Mouse (Mus musculus): ENCODE results near the gene Wdr27. TPM values are rescaled to one million over a fixed set of nuclear protein-coding genes. Genes with fewer than 3 reads are reported as not detected.
"Not testable (repeated sequence)": the region's sequence is repeated elsewhere in the genome, so short reads cannot be mapped to it uniquely, and the experiment has no call there.

The Wdr27 gene
- total and polyA plus RNA-seq, 2 experiments from 2014 or later, result 0.46 to 4.7 TPM

- H3K27ac ChIP-seq (ENCODE audit: low read depth), result peak within 1 kb of the TSS; percentile 83
These were observed 18.1 kb upstream of the Wdr27 start, which contains the start of gene Phf10 for GRCm38 (mm10) chr17:14960951-14961556. Gene Phf10, minus strand, starts transcription at chr17:14961273.

GRCm38 (mm10) chr17:14960520-14960919, 17.6 kb upstream of the Wdr27 start:
- H3K4me3 ChIP-seq (ENCODE audit: low read depth, low read length), result peak overlapping the region; percentile 65
- H3K4me1 ChIP-seq (ENCODE audit: control insufficient read depth, insufficient read depth), result peaks cover 6% of the 10 kb centered on the region; the same call in 1 of the 2 replicates
- peaks cover 8% of the 10 kb centered on the region; the same call in 1 of the 2 replicates for H3K36me3 ChIP-seq (replicated peaks; ENCODE audit: control insufficient read depth, insufficient read depth, low read length)
- DNase-seq (ENCODE audit: low spot score) (no peak), ATAC-seq (ENCODE audit: insufficient read depth, low read depth) (peak; percentile 18)
- no peaks in the 10 kb centered on the region for H3K9me3 ChIP-seq (replicated peaks; ENCODE audit: control insufficient read depth, low read length)
- no peak for TF ChIP-seq EP300 (IDR thresholded peaks at IDR 0.05; ENCODE audit: low read depth)
- H3K27ac ChIP-seq (ENCODE audit: low read depth), result peak overlapping the region; percentile 83
- no peaks in the 10 kb centered on the region for H3K27me3 ChIP-seq (ENCODE audit: control insufficient read depth, insufficient read depth, low read length)
- peak overlapping the region; percentile 61 for H3K9ac ChIP-seq (replicated peaks; ENCODE audit: low read depth, low read length)
- H3K4me2 ChIP-seq (ENCODE audit: low read depth, low read length), result peak overlapping the region; percentile 77
- under 1% methylated on average over 19 of the region's 23 CpGs for WGBS

More at GRCm38 (mm10) chr17:14960951-14961556, 18.1 kb upstream of the Wdr27 start, which contains the start of gene Phf10:
- not testable (repeated sequence) for H3K36me3 ChIP-seq (replicated peaks; ENCODE audit: control insufficient read depth, insufficient read depth, low read length); DNase-seq (ENCODE audit: low spot score); H3K27me3 ChIP-seq (ENCODE audit: control insufficient read depth, insufficient read depth, low read length); H3K9me3 ChIP-seq (replicated peaks; ENCODE audit: control insufficient read depth, low read length); H3K4me1 ChIP-seq (ENCODE audit: control insufficient read depth, insufficient read depth)
- ATAC-seq (ENCODE audit: insufficient read depth, low read depth), result peak; percentile 86
- H3K9ac ChIP-seq (replicated peaks; ENCODE audit: low read depth, low read length), result peak within 1 kb of the TSS; percentile 61
- peak within 1 kb of the TSS; percentile 65 for H3K4me3 ChIP-seq (ENCODE audit: low read depth, low read length)
- H3K4me2 ChIP-seq (ENCODE audit: low read depth, low read length), result peak within 1 kb of the TSS; percentile 77
- WGBS, result under 1% methylated on average over 26 of the region's 100 CpGs

- Histone ChIP-seq H3K9me3 (replicated peaks; ENCODE audit: control insufficient read depth, low read length) (no peaks in the 10 kb centered on the region), H3K27me3 (ENCODE audit: control insufficient read depth, insufficient read depth, low read length) (no peaks in the 10 kb centered on the region), H3K27ac (ENCODE audit: low read depth) (no peak overlapping the region), H3K4me1 (ENCODE audit: control insufficient read depth, insufficient read depth) (peaks cover 6% of the 10 kb centered on the region; the same call in 1 of the 2 replicates), H3K9ac (replicated peaks; ENCODE audit: low read depth, low read length) (peak overlapping the region; percentile 34; the same call in 1 of the 2 replicates), H3K4me3 (ENCODE audit: low read depth, low read length) (peak overlapping the region; percentile 18; the same call in 1 of the 2 replicates), H3K36me3 (replicated peaks; ENCODE audit: control insufficient read depth, insufficient read depth, low read length) (peaks cover 8% of the 10 kb centered on the region; the same call in 1 of the 2 replicates), H3K4me2 (ENCODE audit: low read depth, low read length) (peak overlapping the region; percentile 77)
- ATAC-seq (ENCODE audit: insufficient read depth, low read depth) (no peak), DNase-seq (ENCODE audit: low spot score) (no peak)
- TF ChIP-seq CTCF (IDR thresholded peaks at IDR 0.05; ENCODE audit: low read depth) (no peak), EP300 (IDR thresholded peaks at IDR 0.05; ENCODE audit: low read depth) (no peak)
- 23% methylated on average over 3 of the region's 3 CpGs for WGBS
These were observed 17.0 kb upstream of the Wdr27 start for GRCm38 (mm10) chr17:14959979-14960378.

- WGBS, result 81% methylated on average over 5 of the region's 5 CpGs
- no peak overlapping the region for H3K4me2 ChIP-seq (ENCODE audit: low read depth, low read length)
- H3K4me3 ChIP-seq (ENCODE audit: low read depth, low read length), result no peak overlapping the region
- H3K4me1 ChIP-seq (ENCODE audit: control insufficient read depth, insufficient read depth), result peaks cover 6% of the 10 kb centered on the region; the same call in 1 of the 2 replicates
- no peak for TF ChIP-seq EP300 (IDR thresholded peaks at IDR 0.05; ENCODE audit: low read depth)
- TF ChIP-seq CTCF (IDR thresholded peaks at IDR 0.05; ENCODE audit: low read depth), result no peak
- peaks cover 18% of the 10 kb centered on the region for H3K36me3 ChIP-seq (replicated peaks; ENCODE audit: control insufficient read depth, insufficient read depth, low read length)
- H3K27me3 ChIP-seq (ENCODE audit: control insufficient read depth, insufficient read depth, low read length), result no peaks in the 10 kb centered on the region
- ATAC-seq (ENCODE audit: insufficient read depth, low read depth) (no peak), DNase-seq (ENCODE audit: low spot score) (no peak)
- no peak overlapping the region for H3K27ac ChIP-seq (ENCODE audit: low read depth)
- no peak overlapping the region for H3K9ac ChIP-seq (replicated peaks; ENCODE audit: low read depth, low read length)
- H3K9me3 ChIP-seq (replicated peaks; ENCODE audit: control insufficient read depth, low read length), result no peaks in the 10 kb centered on the region
These were observed 15.8 kb upstream of the Wdr27 start for GRCm38 (mm10) chr17:14958686-14959327.

GRCm38 (mm10) chr17:14953452-14953851, 10.5 kb upstream of the Wdr27 start:
- H3K27ac ChIP-seq (ENCODE audit: low read depth), result no peak overlapping the region
- H3K9ac ChIP-seq (replicated peaks; ENCODE audit: low read depth, low read length), result no peak overlapping the region
- no peak overlapping the region for H3K4me2 ChIP-seq (ENCODE audit: low read depth, low read length)
- TF ChIP-seq EP300 (IDR thresholded peaks at IDR 0.05; ENCODE audit: low read depth) (no peak), CTCF (IDR thresholded peaks at IDR 0.05; ENCODE audit: low read depth) (no peak)
- DNase-seq (ENCODE audit: low spot score), result no peak
- no peaks in the 10 kb centered on the region for H3K27me3 ChIP-seq (ENCODE audit: control insufficient read depth, insufficient read depth, low read length)
- WGBS, result 73% methylated on average over 8 of the region's 8 CpGs
- no peaks in the 10 kb centered on the region for H3K4me1 ChIP-seq (ENCODE audit: control insufficient read depth, insufficient read depth)
- peaks cover 59% of the 10 kb centered on the region for H3K36me3 ChIP-seq (replicated peaks; ENCODE audit: control insufficient read depth, insufficient read depth, low read length)
- H3K4me3 ChIP-seq (ENCODE audit: low read depth, low read length), result no peak overlapping the region
- no peaks in the 10 kb centered on the region for H3K9me3 ChIP-seq (replicated peaks; ENCODE audit: control insufficient read depth, low read length)
- ATAC-seq (ENCODE audit: insufficient read depth, low read depth), result no peak
